Mouse (Mus musculus) ES-Bruce4 (cell line): ENCODE data around the gene Pou2f2. TPM values are rescaled to one million over a fixed set of nuclear protein-coding genes. Genes with fewer than 3 reads are reported as not detected.

Experiments
- H3K27ac ChIP-seq: 2 replicates; pipeline ENCODE4 v1.5.1; 2012; ENCODE audit warnings: low read length, inconsistent platforms; ENCODE audit not compliant: insufficient read depth
- H3K27me3 ChIP-seq: 2 replicates; pipeline ENCODE4 v1.6.1; 2012; ENCODE audit warnings: mild to moderate bottlenecking, low read length, inconsistent platforms; ENCODE audit not compliant: control insufficient read depth, poor library complexity, insufficient read depth, severe bottlenecking
- H3K36me3 ChIP-seq: 2 replicates; pipeline ENCODE4 v1.6.1; 2012; ENCODE audit warnings: inconsistent platforms, mild to moderate bottlenecking, low read length, moderate library complexity; ENCODE audit not compliant: control insufficient read depth, poor library complexity, insufficient read depth, severe bottlenecking
- H3K4me1 ChIP-seq: one replicate; pipeline ENCODE4 v1.8.1; 2011; ENCODE audit warnings: low read length; ENCODE audit not compliant: control insufficient read depth, insufficient read depth
- H3K4me3 ChIP-seq: 2 replicates; pipeline ENCODE4 v1.5.1; 2011; ENCODE audit warnings: low read depth, mild to moderate bottlenecking, low read length
- H3K9ac ChIP-seq: 2 replicates; pipeline ENCODE4 v1.6.1; 2012; ENCODE audit warnings: low read depth, mild to moderate bottlenecking, inconsistent platforms; ENCODE audit not compliant: poor library complexity, severe bottlenecking
- H3K9me3 ChIP-seq: replicated peaks from 2 replicates; pipeline ENCODE4 v1.6.1; 2012; ENCODE audit warnings: mild to moderate bottlenecking, low read length, inconsistent platforms; ENCODE audit not compliant: control insufficient read depth, poor library complexity, insufficient read depth, severe bottlenecking
- CTCF ChIP-seq: IDR thresholded peaks from one replicate; pipeline ENCODE4 v1.8.1; 2011; ENCODE audit warnings: low read depth, low read length
- EP300 ChIP-seq: IDR thresholded peaks from 2 replicates; pipeline ENCODE4 v1.6.1; 2011; ENCODE audit warnings: low read depth, low read length; ENCODE audit not compliant: insufficient read depth
- POLR2A ChIP-seq: IDR thresholded peaks from one replicate; pipeline ENCODE4 v1.8.1; 2011; ENCODE audit warnings: low read length; ENCODE audit not compliant: insufficient read depth
- polyA plus RNA-seq: library from polyadenylated mRNA; stranded (reverse); fragments of >200 nt; gene quantifications from 2 replicates; pipeline ENCODE4 v1.2.4, GENCODE M21; 2011; ENCODE audit warnings: low read depth; ENCODE audit not compliant: missing spikeins, insufficient read depth, insufficient read length

Pou2f2 gene
- polyA plus RNA-seq, 1 experiment: 1.8 TPM

- no peak overlapping the region for H3K9ac ChIP-seq
- no peaks in the 10 kb centered on the region for H3K9me3 ChIP-seq
- H3K4me1 ChIP-seq: no peaks in the 10 kb centered on the region
- H3K27me3 ChIP-seq: no peaks in the 10 kb centered on the region
- TF ChIP-seq EP300 (no peak), POLR2A (no peak), CTCF (no peak)
- H3K36me3 ChIP-seq: no peaks in the 10 kb centered on the region
- no peak overlapping the region for H3K4me3 ChIP-seq
- no peak overlapping the region for H3K27ac ChIP-seq
Observed at GRCm38 (mm10) chr7:25067909-25068656, 111.4 kb downstream of the Pou2f2 start.

- no peaks in the 10 kb centered on the region for H3K27me3 ChIP-seq
- H3K36me3 ChIP-seq: no peaks in the 10 kb centered on the region
- H3K4me1 ChIP-seq: no peaks in the 10 kb centered on the region
- no peak overlapping the region for H3K4me3 ChIP-seq
- H3K27ac ChIP-seq: no peak overlapping the region
- no peak overlapping the region for H3K9ac ChIP-seq
- TF ChIP-seq POLR2A (no peak), CTCF (no peak), EP300 (no peak)
- H3K9me3 ChIP-seq: no peaks in the 10 kb centered on the region
Observed at GRCm38 (mm10) chr7:25067338-25067737, 112.2 kb downstream of the Pou2f2 start.

GRCm38 (mm10) chr7:25063900-25064299 is 115.6 kb downstream of the Pou2f2 start:
- Histone ChIP-seq H3K27me3 (no peaks in the 10 kb centered on the region), H3K36me3 (no peaks in the 10 kb centered on the region), H3K4me3 (no peak overlapping the region), H3K27ac (no peak overlapping the region), H3K4me1 (no peaks in the 10 kb centered on the region), H3K9ac (no peak overlapping the region), H3K9me3 (no peaks in the 10 kb centered on the region)
- TF ChIP-seq EP300: no peak
- no peak for TF ChIP-seq CTCF
- no peak for TF ChIP-seq POLR2A

- Histone ChIP-seq H3K4me3 (no peak overlapping the region), H3K9me3 (no peaks in the 10 kb centered on the region), H3K4me1 (peaks cover 3% of the 10 kb centered on the region), H3K27ac (no peak overlapping the region), H3K36me3 (no peaks in the 10 kb centered on the region), H3K27me3 (no peaks in the 10 kb centered on the region), H3K9ac (no peak overlapping the region)
- TF ChIP-seq CTCF: no peak
- no peak for TF ChIP-seq POLR2A
- TF ChIP-seq EP300: no peak
Observed at GRCm38 (mm10) chr7:25063346-25063745, 116.2 kb downstream of the Pou2f2 start.

GRCm38 (mm10) chr7:25058836-25059235 is 120.7 kb downstream of the Pou2f2 start:
- Histone ChIP-seq H3K36me3 (no peaks in the 10 kb centered on the region), H3K9me3 (no peaks in the 10 kb centered on the region), H3K27me3 (no peaks in the 10 kb centered on the region), H3K9ac (no peak overlapping the region), H3K4me1 (peaks cover 3% of the 10 kb centered on the region), H3K27ac (no peak overlapping the region), H3K4me3 (no peak overlapping the region)
- no peak for TF ChIP-seq EP300

- Histone ChIP-seq H3K4me3 (no peak overlapping the region), H3K9me3 (no peaks in the 10 kb centered on the region), H3K36me3 (no peaks in the 10 kb centered on the region), H3K9ac (no peak overlapping the region), H3K4me1 (peaks cover 3% of the 10 kb centered on the region), H3K27me3 (no peaks in the 10 kb centered on the region), H3K27ac (no peak overlapping the region)
- TF ChIP-seq CTCF (no peak), POLR2A (no peak), EP300 (no peak)
Observed at GRCm38 (mm10) chr7:25058394-25058793, 121.1 kb downstream of the Pou2f2 start.

- no peak overlapping the region for H3K9ac ChIP-seq
- peaks cover 3% of the 10 kb centered on the region for H3K4me1 ChIP-seq
- H3K27me3 ChIP-seq: no peaks in the 10 kb centered on the region
- no peaks in the 10 kb centered on the region for H3K9me3 ChIP-seq
- no peak overlapping the region for H3K4me3 ChIP-seq
- no peaks in the 10 kb centered on the region for H3K36me3 ChIP-seq
- TF ChIP-seq CTCF (no peak), POLR2A (no peak), EP300 (no peak)
- no peak overlapping the region for H3K27ac ChIP-seq
Observed at GRCm38 (mm10) chr7:25057888-25058287, 121.6 kb downstream of the Pou2f2 start.
